Mouse (Mus musculus) thymus, postnatal 14 days (tissue): ENCODE measurements around the gene Ubxn2a.

Experiments used
- DNase-seq: peaks from one replicate; pipeline ENCODE4 v3.0.0; 2021

Ubxn2a gene

GRCm38 (mm10) chr12:4878296-4878783 lies 29.2 kb downstream of the Ubxn2a start:
- DNase-seq = no peak

GRCm38 (mm10) chr12:4875623-4876022 lies 31.9 kb downstream of the Ubxn2a start:
- no peak for DNase-seq

- peak; percentile 80 for DNase-seq
These were observed 33.2 kb downstream of the Ubxn2a start, which contains the start of gene Mfsd2b for GRCm38 (mm10) chr12:4874161-4874927. Gene Mfsd2b (minus strand): TSS chr12:4874359.

- DNase-seq = no peak
These were observed 34.0 kb downstream of the Ubxn2a start for GRCm38 (mm10) chr12:4873531-4873930.

GRCm38 (mm10) chr12:4872983-4873477 lies 34.5 kb downstream of the Ubxn2a start:
- no peak for DNase-seq

- DNase-seq = no peak
These were observed 35.2 kb downstream of the Ubxn2a start for GRCm38 (mm10) chr12:4872273-4872672.

GRCm38 (mm10) chr12:4871260-4871659 lies 36.2 kb downstream of the Ubxn2a start:
- no peak for DNase-seq

GRCm38 (mm10) chr12:4868924-4869323 lies 38.6 kb downstream of the Ubxn2a start:
- no peak for DNase-seq

- DNase-seq = no peak
These were observed 43.2 kb downstream of the Ubxn2a start for GRCm38 (mm10) chr12:4864338-4864690.

- no peak for DNase-seq
These were observed 43.7 kb downstream of the Ubxn2a start for GRCm38 (mm10) chr12:4863654-4864337.

GRCm38 (mm10) chr12:4862672-4863071 lies 44.8 kb downstream of the Ubxn2a start:
- no peak for DNase-seq

- no peak for DNase-seq
These were observed 48.1 kb downstream of the Ubxn2a start for GRCm38 (mm10) chr12:4859241-4859914.

GRCm38 (mm10) chr12:4856834-4857233 lies 50.7 kb downstream of the Ubxn2a start:
- no peak for DNase-seq

GRCm38 (mm10) chr12:4856160-4856559 lies 51.3 kb downstream of the Ubxn2a start:
- peak; percentile 47 for DNase-seq

GRCm38 (mm10) chr12:4843741-4844140 lies 63.8 kb downstream of the Ubxn2a start:
- peak; percentile 46 for DNase-seq

GRCm38 (mm10) chr12:4842890-4843597 lies 64.5 kb downstream of the Ubxn2a start, which contains the start of gene Wdcp:
Gene Wdcp (plus strand): TSS chr12:4843303.
- DNase-seq = peak; percentile 87

GRCm38 (mm10) chr12:4842456-4842855 lies 65.0 kb downstream of the Ubxn2a start:
- DNase-seq = no peak

- DNase-seq = peak; percentile 64
These were observed 66.1 kb downstream of the Ubxn2a start, which contains the start of gene Fkbp1b for GRCm38 (mm10) chr12:4841392-4841887. Gene Fkbp1b (minus strand): TSS chr12:4841591.

- DNase-seq = no peak
These were observed 66.8 kb downstream of the Ubxn2a start for GRCm38 (mm10) chr12:4840741-4841140.

GRCm38 (mm10) chr12:4840010-4840409 lies 67.5 kb downstream of the Ubxn2a start:
- DNase-seq = no peak

- no peak for DNase-seq
These were observed 70.5 kb downstream of the Ubxn2a start for GRCm38 (mm10) chr12:4836959-4837358.
